8 mouse cellular contexts compared by ENCODE assay signal in the genomic region with DNA sequence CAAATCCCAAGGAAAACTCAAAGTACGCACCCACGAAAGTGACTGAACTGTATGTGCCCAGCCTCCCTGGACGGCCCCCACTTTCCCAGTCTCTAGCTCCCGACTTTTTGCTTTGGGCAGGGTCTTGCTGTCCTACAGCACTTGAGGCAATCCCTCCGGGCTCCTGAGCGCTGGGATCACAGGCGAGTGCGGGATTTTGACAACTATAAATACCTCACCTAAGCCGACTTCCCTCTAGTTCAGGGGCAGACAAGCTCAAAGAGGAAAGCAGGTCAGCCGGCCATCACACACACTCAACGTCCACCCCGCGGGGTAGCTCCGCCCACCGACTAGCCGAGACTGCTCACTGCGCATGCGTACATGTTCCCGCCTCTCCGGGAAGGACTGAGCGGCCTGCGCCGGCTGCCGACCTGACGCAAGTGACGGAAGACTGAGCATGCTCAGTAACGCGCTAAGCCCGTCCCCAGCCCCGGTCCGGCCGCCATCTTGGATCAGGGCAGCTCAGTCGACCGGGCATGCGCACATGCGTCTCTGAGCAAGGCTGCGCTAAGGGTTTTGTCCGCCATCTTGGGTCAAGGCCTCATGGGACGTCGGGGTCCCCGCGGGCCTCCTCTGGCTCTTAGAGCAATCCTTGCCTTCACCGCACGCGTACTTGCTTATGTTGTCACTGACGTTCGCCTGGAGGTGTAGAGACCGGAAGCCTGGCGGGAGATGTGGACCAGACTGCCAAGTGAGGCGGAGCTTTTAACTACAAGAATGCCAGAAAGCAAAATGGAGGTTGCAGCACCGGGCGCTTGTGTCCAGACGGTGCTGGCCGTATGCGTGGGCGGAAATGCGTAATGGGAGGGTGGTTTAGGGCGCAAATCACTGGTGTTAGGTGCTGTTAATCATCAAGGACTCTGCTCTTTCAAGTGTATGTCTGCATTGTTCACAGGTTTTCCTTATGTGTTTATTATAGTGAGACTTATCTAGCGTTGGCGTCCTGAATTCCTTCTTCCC. TPM values are rescaled to one million over a fixed set of nuclear protein-coding genes. Genes with fewer than 3 reads are reported as not detected.
DNase-seq lines count a peak whose midpoint lies in the region; ATAC-seq and TF ChIP-seq lines count a peak whose summit lies in the region.

TSS of gene 0610009B22Rik (minus strand) at position 545 of the 999 bp plus-strand sequence.

- H3K9me3 ChIP-seq in CH12.LX (replicated peaks; ENCODE audit: low read length): no peaks in the 10 kb centered on the region
- no peaks in the 10 kb centered on the region for H3K9me3 ChIP-seq in forebrain, embryonic 11.5 days (ENCODE audit: control insufficient read depth, low read length)
- no peaks in the 10 kb centered on the region for H3K9me3 ChIP-seq in heart, embryonic 16.5 days (replicated peaks; ENCODE audit: control insufficient read depth, low read length)
- H3K9me3 ChIP-seq in liver, embryonic 15.5 days (replicated peaks): no peaks in the 10 kb centered on the region
- H3K9me3 ChIP-seq in neural tube, embryonic 12.5 days: no peaks in the 10 kb centered on the region

- no peak for TF ChIP-seq CTCF in CH12.LX (conservative IDR thresholded peaks at IDR 0.05 in 1 of 2, IDR thresholded peaks at IDR 0.05 in 1 of 2; ENCODE audit: low read depth in 2 of 2, low read length in 2 of 2)

- WGBS in forebrain, embryonic 11.5 days: under 1% methylated on average over 60 of the region's 60 CpGs
- under 1% methylated on average over 60 of the region's 60 CpGs for WGBS in heart, embryonic 16.5 days
- under 1% methylated on average over 60 of the region's 60 CpGs for WGBS in liver, embryonic 15.5 days (ENCODE audit: insufficient replicate concordance)
- WGBS in neural tube, embryonic 12.5 days: under 1% methylated on average over 60 of the region's 60 CpGs

- peak; percentile 100 for DNase-seq in CH12.LX (ENCODE audit: extremely low read depth)
- peak; percentile 99 for DNase-seq in c-Kit-positive CD71-positive TER-119-negative erythroid progenitor cells, embryonic 14.5 days (ENCODE audit: low read depth)
- DNase-seq in forebrain, embryonic 11.5 days (ENCODE audit: low spot score): peak; percentile 100
- DNase-seq in kidney, postnatal 36 days: peak; percentile 99 to 100
- DNase-seq in telencephalon, adult 2 months (ENCODE audit: low read depth, low spot score): peak; percentile 99

- dilution Hi-C loops in CH12.LX (cut with MboI; ENCODE audit: extremely low pct_ligation_motif_present, extremely low pct_unique_long_range_greater_than_20kb, low sequenced_read_pairs): no loop called here

- peaks cover 6% of the 10 kb centered on the region; the same call in 1 of the 2 replicates for H3K79me2 ChIP-seq in CH12.LX (replicated peaks; ENCODE audit: control insufficient read depth, extremely low read depth, insufficient read depth, poor library complexity, severe bottlenecking)

- TF ChIP-seq RAD21 in CH12.LX (IDR thresholded peaks at IDR 0.05; ENCODE audit: low read depth, low read length): no peak

- TF ChIP-seq EP300 in CH12.LX (IDR thresholded peaks at IDR 0.05; ENCODE audit: low read length): no peak

- H3K4me1 ChIP-seq in CH12.LX (ENCODE audit: control insufficient read depth in 1 of 2, insufficient read depth in 2 of 2): peaks cover 8 to 24% of the 10 kb centered on the region in 2 experiments
- H3K4me1 ChIP-seq in forebrain, embryonic 11.5 days (replicated peaks; ENCODE audit: control insufficient read depth, insufficient read depth, low read length): no peaks in the 10 kb centered on the region
- peaks cover 6% of the 10 kb centered on the region; the same call in 1 of the 2 replicates for H3K4me1 ChIP-seq in heart, embryonic 16.5 days (ENCODE audit: control insufficient read depth, insufficient read depth, low read length)
- H3K4me1 ChIP-seq in liver, embryonic 15.5 days (replicated peaks): peaks cover 18% of the 10 kb centered on the region
- peaks cover 9% of the 10 kb centered on the region; the same call in 1 of the 2 replicates for H3K4me1 ChIP-seq in neural tube, embryonic 12.5 days

- H3K4me2 ChIP-seq in CH12.LX (ENCODE audit: insufficient read depth, low read depth, poor library complexity, severe bottlenecking): peak within 1 kb of the TSS; percentile 97
- peak within 1 kb of the TSS; percentile 75 for H3K4me2 ChIP-seq in forebrain, embryonic 11.5 days (ENCODE audit: low read depth, low read length, severe bottlenecking)
- H3K4me2 ChIP-seq in heart, embryonic 16.5 days (ENCODE audit: low read depth, low read length): peak within 1 kb of the TSS; percentile 89
- peak within 1 kb of the TSS; percentile 91 for H3K4me2 ChIP-seq in liver, embryonic 15.5 days
- peak within 1 kb of the TSS; percentile 67 for H3K4me2 ChIP-seq in neural tube, embryonic 12.5 days (replicated peaks)

- H3K4me3 ChIP-seq in CH12.LX (replicated peaks in 1 of 3; ENCODE audit: low read depth in 2 of 3, low read length in 2 of 3, poor library complexity in 1 of 3): peak within 1 kb of the TSS; percentile 71 to 93 (median 78)
- H3K4me3 ChIP-seq in forebrain, embryonic 11.5 days (ENCODE audit: low read depth, low read length): peak within 1 kb of the TSS; percentile 65
- H3K4me3 ChIP-seq in heart, embryonic 16.5 days (ENCODE audit: low read length): peak within 1 kb of the TSS; percentile 86
- peak within 1 kb of the TSS; percentile 80 for H3K4me3 ChIP-seq in liver, embryonic 15.5 days (replicated peaks)
- peak within 1 kb of the TSS; percentile 57 for H3K4me3 ChIP-seq in neural tube, embryonic 12.5 days

- peak; percentile 99 for ATAC-seq in forebrain, embryonic 11.5 days (replicated peaks; ENCODE audit: low FRiP score)
- peak; percentile 99 for ATAC-seq in heart, embryonic 16.5 days (replicated peaks; ENCODE audit: extremely low read depth, insufficient read depth, low FRiP score)
- peak; percentile 99 for ATAC-seq in liver, embryonic 15.5 days (ENCODE audit: insufficient read depth)
- ATAC-seq in neural tube, embryonic 12.5 days (ENCODE audit: low FRiP score, low read depth): peak; percentile 99

- peak within 1 kb of the TSS; percentile 89 for H3K9ac ChIP-seq in CH12.LX (ENCODE audit: insufficient read depth, low read depth)
- H3K9ac ChIP-seq in forebrain, embryonic 11.5 days (ENCODE audit: low read length): peak within 1 kb of the TSS; percentile 81
- peak within 1 kb of the TSS; percentile 88 for H3K9ac ChIP-seq in heart, embryonic 16.5 days (ENCODE audit: low read length)
- H3K9ac ChIP-seq in liver, embryonic 15.5 days: peak within 1 kb of the TSS; percentile 84
- H3K9ac ChIP-seq in neural tube, embryonic 12.5 days: peak within 1 kb of the TSS; percentile 72

- peak; percentile 87 for TF ChIP-seq POLR2A in CH12.LX (IDR thresholded peaks at IDR 0.05; ENCODE audit: low read depth, low read length)

- in situ Hi-C loops in CH12.LX (cut with MboI; ENCODE audit: low pct_ligation_motif_present, low pct_unique_long_range_greater_than_20kb, low sequenced_read_pairs): loop anchor here (10.0 kb wide), 1 partner anchor 74 kb away; the partner anchor contains the start of gene Nhp2

- peak within 1 kb of the TSS; percentile 94 for H3K27ac ChIP-seq in CH12.LX (ENCODE audit: insufficient read depth, low read depth)
- peak within 1 kb of the TSS; percentile 99 for H3K27ac ChIP-seq in forebrain, embryonic 11.5 days (ENCODE audit: low read depth, low read length)
- peak within 1 kb of the TSS; percentile 99 for H3K27ac ChIP-seq in heart, embryonic 16.5 days (ENCODE audit: low read length)
- peak within 1 kb of the TSS; percentile 93 for H3K27ac ChIP-seq in liver, embryonic 15.5 days (replicated peaks)
- peak within 1 kb of the TSS; percentile 95 for H3K27ac ChIP-seq in neural tube, embryonic 12.5 days

- H3K36me3 ChIP-seq in CH12.LX (replicated peaks in 1 of 2; ENCODE audit: control insufficient read depth in 1 of 2, insufficient read depth in 1 of 2, low read length in 1 of 2): peaks cover 10 to 29% of the 10 kb centered on the region in 2 experiments
- H3K36me3 ChIP-seq in forebrain, embryonic 11.5 days (ENCODE audit: control insufficient read depth, insufficient read depth, low read length): no peaks in the 10 kb centered on the region
- H3K36me3 ChIP-seq in heart, embryonic 16.5 days (ENCODE audit: control insufficient read depth, insufficient read depth): no peaks in the 10 kb centered on the region; the same call in none of the 2 replicates
- H3K36me3 ChIP-seq in liver, embryonic 15.5 days (replicated peaks): peaks cover 10% of the 10 kb centered on the region; the same call in 1 of the 2 replicates
- peaks cover 15% of the 10 kb centered on the region for H3K36me3 ChIP-seq in neural tube, embryonic 12.5 days

- no peaks in the 10 kb centered on the region for H3K27me3 ChIP-seq in CH12.LX (replicated peaks)
- no peaks in the 10 kb centered on the region for H3K27me3 ChIP-seq in forebrain, embryonic 11.5 days (ENCODE audit: control insufficient read depth, insufficient read depth, low read length)
- no peaks in the 10 kb centered on the region for H3K27me3 ChIP-seq in heart, embryonic 16.5 days (ENCODE audit: control insufficient read depth, insufficient read depth, low read length)
- H3K27me3 ChIP-seq in liver, embryonic 15.5 days: no peaks in the 10 kb centered on the region; the same call in 1 of the 2 replicates
- no peaks in the 10 kb centered on the region for H3K27me3 ChIP-seq in neural tube, embryonic 12.5 days (replicated peaks)

TF ChIP-seq in CH12.LX, 34 proteins besides CTCF, POLR2A, EP300 and RAD21 (continues in another document):
- TF ChIP-seq POLR2AphosphoS2 (IDR thresholded peaks at IDR 0.05; ENCODE audit: low read depth, low read length) (peak; percentile 96), ETS1 (conservative IDR thresholded peaks at IDR 0.05; ENCODE audit: low read depth, low read length) (peak; percentile 20; the same call in 1 of the 2 replicates), CHD1 (IDR thresholded peaks at IDR 0.05; ENCODE audit: low read depth, low read length) (peak; percentile 81; the same call in 1 of the 2 replicates), MAFK (IDR thresholded peaks at IDR 0.05; ENCODE audit: insufficient replicate concordance, low read length) (no peak), GABPA (IDR thresholded peaks at IDR 0.05; ENCODE audit: insufficient replicate concordance, low read depth, low read length) (no peak; the same call in 1 of the 2 replicates), ZMIZ1 (IDR thresholded peaks at IDR 0.05; ENCODE audit: low read depth, low read length) (peak; percentile 92), NRF1 (IDR thresholded peaks at IDR 0.05; ENCODE audit: low read depth, low read length) (peak; percentile 86), USF2 (conservative IDR thresholded peaks at IDR 0.05; ENCODE audit: low read depth, low read length) (no peak), MXI1 (IDR thresholded peaks at IDR 0.05; ENCODE audit: low read depth, low read length) (peak; percentile 27)

RNA-seq across cellular contexts. Expression of gene 0610009B22Rik, which starts in this region (rescaled TPM):
- total RNA-seq in CH12.LX (2012; rRNA removed): 41.8 and 45.1 TPM in 2 replicates
- 68.1 and 68.5 TPM in 2 replicates for total RNA-seq in CH12.LX (2014; rRNA removed)
- polyA plus RNA-seq in CH12.LX (2012; ENCODE audit: insufficient read length, low read depth): 28.8 and 34.6 TPM in 2 replicates
- polyA plus RNA-seq in forebrain, embryonic 11.5 days (2014; fragmentation: Nextera tagmentation; extraction: Ambion mirVana): 75.6 and 94.9 TPM in 2 replicates
- polyA plus RNA-seq in heart, embryonic 16.5 days (2015; fragmentation: Nextera tagmentation; extraction: Ambion mirVana): 66.3 and 75.5 TPM in 2 replicates
- polyA plus RNA-seq in liver, embryonic 15.5 days (2015; fragmentation: Nextera tagmentation; extraction: Ambion mirVana): 29.4 and 35.2 TPM in 2 replicates
- 101 and 112 TPM in 2 replicates for polyA plus RNA-seq in neural tube, embryonic 12.5 days (2016; fragmentation: Nextera tagmentation; extraction: Ambion mirVana)

Comparison
In these comparisons a context has a peak if more than half of its experiments do, and no peak if none do; other contexts are left out.
1. Peak in every context shown above with its lines: DNase-seq, ATAC-seq, H3K4me3 ChIP-seq and H3K27ac ChIP-seq.